Mouse (Mus musculus) liver, embryonic 14.5 days (tissue): ENCODE results near the gene Tcap. TPM values are rescaled to one million over a fixed set of nuclear protein-coding genes. Genes with fewer than 3 reads are reported as not detected.

Experiments
- ATAC-seq: fragments of 200-750 bp; cut with Nextera tagmentation; 2 replicates; pipeline ENCODE4 v1.8.0; 2017; ENCODE audit warnings: moderate number of reproducible peaks, mild to moderate bottlenecking, moderate library complexity; ENCODE audit not compliant: insufficient read depth
- DNase-seq, 3 experiments: peaks; one replicate each; pipeline ENCODE4 v3.0.0-alpha.2; 2012 to 2013; ENCODE audit warnings: low read depth in 3 of 3, low spot score in 3 of 3
- H3K27ac ChIP-seq: fragments of 300-500 bp; sonication (generic); 2 replicates; pipeline ENCODE4 v1.5.1; 2014; ENCODE audit warnings: moderate library complexity, mild to moderate bottlenecking, control low read depth, inconsistent platforms
- H3K27me3 ChIP-seq: fragments of 300-500 bp; sonication (generic); 2 replicates; pipeline ENCODE4 v1.6.1; 2014; ENCODE audit warnings: mild to moderate bottlenecking, low read length, moderate library complexity; ENCODE audit not compliant: control insufficient read depth, insufficient read depth
- H3K36me3 ChIP-seq: fragments of 300-500 bp; sonication (generic); replicated peaks from 2 replicates; pipeline ENCODE4 v1.6.1; 2014; ENCODE audit warnings: low read depth; ENCODE audit not compliant: control insufficient read depth, insufficient read depth
- H3K4me1 ChIP-seq, 2 experiments: fragments of 200-500 bp in 1 of 2; fragments of 300-500 bp in 1 of 2; sonication (generic) in 1 of 2; replicated peaks; 2 replicates each; pipeline ENCODE4 v1.6.1; 2012 to 2014; ENCODE audit warnings: antibody characterized with exemption in 1 of 2, inconsistent platforms in 1 of 2, low read length in 1 of 2; ENCODE audit not compliant: control insufficient read depth in 2 of 2, insufficient read depth in 2 of 2
- H3K4me2 ChIP-seq: fragments of 300-500 bp; sonication (generic); 2 replicates; pipeline ENCODE4 v1.6.1; 2014; ENCODE audit warnings: low read depth, mild to moderate bottlenecking, control low read depth, moderate library complexity
- H3K4me3 ChIP-seq, 2 experiments: fragments of 200-500 bp in 1 of 2; fragments of 300-500 bp in 1 of 2; sonication (generic) in 1 of 2; 2 replicates each; pipeline ENCODE4 v1.5.1; 2012 to 2014; ENCODE audit warnings: low read depth in 2 of 2, low read length in 2 of 2, mild to moderate bottlenecking in 2 of 2, control low read depth in 1 of 2, inconsistent platforms in 1 of 2, moderate library complexity in 1 of 2; ENCODE audit not compliant: insufficient read depth in 1 of 2
- H3K9ac ChIP-seq: fragments of 300-500 bp; sonication (generic); replicated peaks from 2 replicates; pipeline ENCODE4 v1.6.1; 2014; ENCODE audit warnings: mild to moderate bottlenecking, control low read depth, moderate library complexity
- H3K9me3 ChIP-seq: fragments of 300-500 bp; sonication (generic); 2 replicates; pipeline ENCODE4 v1.6.1; 2016; ENCODE audit warnings: low read length, mixed read lengths; ENCODE audit not compliant: control insufficient read depth
- CTCF ChIP-seq: IDR thresholded peaks from 2 replicates; pipeline ENCODE4 v1.5.1; 2016; ENCODE audit warnings: antibody characterized with exemption, low read depth, control low read depth
- EP300 ChIP-seq: IDR thresholded peaks from 2 replicates; pipeline ENCODE4 v1.6.1; 2016; ENCODE audit warnings: antibody characterized with exemption, low read depth
- WGBS: fragments of 180-500 bp; shearing (Covaris S2); extraction: QIAGEN DNeasy Blood & Tissue Kit; methylation state at CpG from one replicate; pipeline ENCODE4 v1.1.7; 2014; ENCODE audit not compliant: insufficient replicate concordance; 5-methylcytosine and 5-hydroxymethylcytosine counted together
- polyA plus RNA-seq, 2 experiments: library from polyadenylated mRNA; depleted of rRNA in 1 of 2; stranded (reverse) in 1 of 2; unstranded in 1 of 2; fragments of >200 nt; fragmentation: Nextera tagmentation in 1 of 2; extraction: Ambion mirVana in 1 of 2; gene quantifications; 2 replicates each; pipeline versions ENCODE4 v1.2.1 to v1.2.3; 2012 to 2014

The Tcap gene
- polyA plus RNA-seq, 2 experiments: 0.03 TPM; not detected in 1

DNA sequence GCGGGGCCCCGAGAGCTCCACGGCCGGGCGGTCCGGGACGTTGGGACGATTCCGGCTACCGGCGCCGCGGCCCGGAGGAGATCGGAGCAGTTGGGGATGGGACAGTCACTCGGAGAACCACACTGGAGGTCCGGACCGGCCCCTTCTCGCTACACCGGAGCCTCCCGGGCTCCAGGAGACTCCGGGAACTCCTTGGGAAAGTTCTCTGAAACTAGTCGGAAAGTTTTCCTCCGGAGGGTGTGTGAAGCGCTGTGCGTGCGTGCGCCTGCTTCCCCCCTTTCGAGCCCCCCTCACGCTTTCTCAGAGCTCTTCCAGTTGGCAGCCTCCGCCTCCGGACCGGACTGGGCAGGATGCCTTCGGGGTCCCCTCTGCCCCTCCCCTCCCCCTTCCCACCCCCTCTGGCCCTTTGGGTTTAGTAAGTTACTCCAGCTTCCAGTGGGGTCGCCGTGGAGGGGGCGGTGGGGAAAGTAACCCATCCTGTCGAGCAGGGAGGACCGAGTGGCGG, 29.2 kb downstream of the Tcap start:
- ATAC-seq: no peak
- no peak for TF ChIP-seq CTCF
- TF ChIP-seq EP300: no peak

DNA sequence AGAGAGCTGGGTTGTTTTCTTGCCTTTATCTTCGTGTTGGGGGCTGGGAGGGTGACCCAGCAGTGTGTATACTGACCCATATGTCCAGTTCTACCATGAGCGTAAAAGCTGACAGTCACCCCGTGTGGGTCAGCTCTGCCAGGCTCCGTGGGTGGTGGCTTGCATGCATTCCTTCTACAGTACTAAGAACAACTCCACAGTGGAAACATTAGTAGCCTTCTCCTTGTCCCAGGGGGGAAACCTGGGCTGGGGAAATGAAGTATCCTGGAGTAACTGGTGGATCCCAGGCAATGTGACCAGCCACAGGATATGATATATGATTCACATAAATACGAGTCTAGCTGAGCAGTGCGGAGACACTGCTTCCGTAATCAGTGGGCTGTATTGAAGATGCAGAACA, 30.1 kb downstream of the Tcap start:
- Histone ChIP-seq H3K9me3 (no peaks in the 10 kb centered on the region), H3K27ac (no peak overlapping the region), H3K36me3 (no peaks in the 10 kb centered on the region), H3K4me1 (peaks cover 0 to 7% of the 10 kb centered on the region in 2 experiments; a peak in 3 of 4 replicates), H3K27me3 (peaks cover 45% of the 10 kb centered on the region), H3K4me3 (no peak overlapping the region), H3K9ac (no peak overlapping the region), H3K4me2 (no peak overlapping the region; the same call in 1 of the 2 replicates)
- TF ChIP-seq EP300 (no peak), CTCF (no peak)
- ATAC-seq (no peak), DNase-seq (no peak)
- 34% methylated on average over 7 of the region's 7 CpGs for WGBS

More for the DNA sequence above, 29.2 kb downstream of the Tcap start:
- H3K36me3 ChIP-seq: no peaks in the 10 kb centered on the region
- peaks cover 0 to 8% of the 10 kb centered on the region in 2 experiments; a peak in 3 of 4 replicates for H3K4me1 ChIP-seq
- peak overlapping the region; percentile 44 to 55 for H3K4me3 ChIP-seq
- no peak overlapping the region for H3K27ac ChIP-seq
- peaks cover 45% of the 10 kb centered on the region for H3K27me3 ChIP-seq
- 2% methylated on average over 40 of the region's 40 CpGs for WGBS
- DNase-seq: no peak
- peak overlapping the region; percentile 45 for H3K4me2 ChIP-seq
- peak overlapping the region; percentile 16; the same call in 1 of the 2 replicates for H3K9ac ChIP-seq
- no peaks in the 10 kb centered on the region for H3K9me3 ChIP-seq

DNA sequence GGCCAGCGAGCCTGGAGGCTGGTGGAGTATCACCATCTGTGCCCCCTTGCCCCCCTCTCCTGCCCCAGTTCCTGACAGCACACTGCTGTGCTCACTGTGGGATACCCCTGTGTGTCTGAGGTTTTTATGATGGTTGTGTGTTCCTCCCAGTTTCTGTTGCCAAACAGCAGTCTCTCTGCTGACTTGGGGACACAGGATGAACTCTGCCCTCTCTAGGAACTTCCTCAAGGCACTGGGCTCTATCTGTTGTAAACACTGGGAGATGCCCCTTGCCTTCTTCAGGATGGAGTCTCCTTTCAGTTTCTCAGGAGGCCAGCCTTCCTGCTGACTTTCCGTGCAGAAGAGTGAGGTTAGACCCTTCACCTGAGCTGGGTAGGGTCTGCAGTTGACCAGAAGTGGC, 30.6 kb downstream of the Tcap start:
- H3K9me3 ChIP-seq: no peaks in the 10 kb centered on the region
- H3K4me1 ChIP-seq: peaks cover 0 to 4% of the 10 kb centered on the region in 2 experiments; a peak in 2 of 4 replicates
- no peak overlapping the region for H3K9ac ChIP-seq
- no peak overlapping the region for H3K4me3 ChIP-seq
- no peaks in the 10 kb centered on the region for H3K36me3 ChIP-seq
- no peak overlapping the region for H3K4me2 ChIP-seq
- no peak overlapping the region for H3K27ac ChIP-seq
- ATAC-seq (no peak), DNase-seq (no peak)
- peaks cover 45% of the 10 kb centered on the region for H3K27me3 ChIP-seq
- WGBS: 30% methylated on average over 2 of the region's 2 CpGs
- TF ChIP-seq CTCF: no peak
- no peak for TF ChIP-seq EP300

DNA sequence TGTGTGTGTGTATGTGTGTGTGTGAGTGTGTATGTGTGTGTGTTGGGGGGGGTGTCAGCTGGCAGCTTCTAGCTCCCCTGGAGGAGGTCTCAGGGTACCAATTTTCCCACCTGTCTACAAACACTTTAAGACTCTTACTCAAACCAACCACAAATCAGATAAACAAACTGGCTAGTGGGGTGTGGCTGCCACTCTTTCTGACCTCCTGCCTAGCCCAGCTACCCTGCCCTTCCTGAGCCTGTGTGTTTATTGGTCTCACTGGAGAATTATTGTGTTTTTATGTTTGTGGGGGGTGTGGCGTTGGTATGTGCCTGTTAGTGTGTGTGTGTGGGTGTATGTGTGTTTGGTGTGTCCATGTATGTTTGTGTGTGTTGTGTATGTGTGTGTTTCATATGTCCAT, 33.5 kb downstream of the Tcap start:
- Histone ChIP-seq H3K9ac (no peak overlapping the region), H3K4me2 (no peak overlapping the region), H3K4me1 (peaks cover 0 to 2% of the 10 kb centered on the region in 2 experiments; a peak in 1 of 4 replicates), H3K4me3 (no peak overlapping the region), H3K36me3 (no peaks in the 10 kb centered on the region), H3K9me3 (no peaks in the 10 kb centered on the region), H3K27me3 (peaks cover 26% of the 10 kb centered on the region), H3K27ac (no peak overlapping the region)
- ATAC-seq (no peak), DNase-seq (no peak)
- TF ChIP-seq EP300 (no peak), CTCF (no peak)
- 43% methylated on average over 1 of the region's 1 CpGs for WGBS

DNA sequence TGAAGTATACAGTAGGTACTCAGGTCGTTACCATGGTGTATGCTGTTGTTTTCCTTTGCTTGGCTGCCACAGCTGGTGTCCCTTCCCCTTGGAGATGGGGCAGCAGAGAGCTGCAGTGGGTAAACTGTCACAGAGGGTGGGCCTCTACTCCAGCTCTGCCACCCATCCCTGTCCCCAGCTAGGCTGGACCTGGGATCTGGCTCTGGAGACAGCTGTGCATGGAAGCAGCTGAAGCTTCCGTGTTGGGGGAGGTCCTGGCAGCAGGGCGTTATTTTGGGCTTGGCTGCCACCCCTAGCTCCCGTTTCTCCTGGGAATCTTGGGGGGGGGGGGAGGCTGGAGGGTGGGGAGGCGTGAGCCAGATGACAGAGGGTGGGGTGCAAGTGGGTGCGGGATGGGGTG, 34.7 kb downstream of the Tcap start:
- DNase-seq (no peak), ATAC-seq (no peak)
- Histone ChIP-seq H3K27me3 (peaks cover 15% of the 10 kb centered on the region), H3K36me3 (no peaks in the 10 kb centered on the region), H3K9ac (no peak overlapping the region), H3K4me1 (peaks cover 0 to 2% of the 10 kb centered on the region in 2 experiments; a peak in 1 of 4 replicates), H3K9me3 (no peaks in the 10 kb centered on the region), H3K27ac (no peak overlapping the region), H3K4me3 (no peak overlapping the region), H3K4me2 (no peak overlapping the region)
- TF ChIP-seq CTCF (no peak), EP300 (no peak)
- 56% methylated on average over 6 of the region's 6 CpGs for WGBS
